Mouse (Mus musculus) limb, embryonic 11.5 days (tissue): ENCODE measurements at regions not wholly inside any gene's neighbourhood (a gene's known extent, or its start where the extent isn't known, plus 50 kb on each side); places are given as distances from the start of the nearest gene placed in this dataset.
A peak's percentile ranks its signal among the peaks of the same experiment; 100 is the strongest.

Experiments used
- ATAC-seq: fragments of 200-750 bp; cut with Nextera tagmentation; 2 replicates; pipeline ENCODE4 v1.8.0; 2017; ENCODE audit warnings: low read depth; ENCODE audit not compliant: insufficient number of reproducible peaks, low FRiP score, low TSS enrichment
- DNase-seq: peaks from one replicate; pipeline ENCODE4 v3.0.0-alpha.2; 2015; ENCODE audit warnings: low spot score
- H3K27ac ChIP-seq: fragments of 300-500 bp; sonication (generic); replicated peaks from 2 replicates; pipeline ENCODE4 v1.5.1; 2014; ENCODE audit warnings: low read depth, mild to moderate bottlenecking, low read length
- H3K27me3 ChIP-seq: fragments of 300-500 bp; sonication (generic); 2 replicates; pipeline ENCODE4 v1.6.1; 2014; ENCODE audit warnings: mild to moderate bottlenecking, low read length, mixed read lengths; ENCODE audit not compliant: control insufficient read depth, insufficient read depth
- H3K36me3 ChIP-seq: fragments of 300-500 bp; sonication (generic); 2 replicates; pipeline ENCODE4 v1.6.1; 2014; ENCODE audit warnings: mild to moderate bottlenecking, low read length, moderate library complexity, mixed read lengths; ENCODE audit not compliant: control insufficient read depth, insufficient read depth
- H3K4me1 ChIP-seq: fragments of 300-500 bp; sonication (generic); 2 replicates; pipeline ENCODE4 v1.6.1; 2014; ENCODE audit warnings: low read length, mixed read lengths; ENCODE audit not compliant: control insufficient read depth, insufficient read depth
- H3K4me2 ChIP-seq: fragments of 300-500 bp; sonication (generic); 2 replicates; pipeline ENCODE4 v1.6.1; 2014; ENCODE audit warnings: low read depth, mild to moderate bottlenecking, moderate library complexity; ENCODE audit not compliant: severe bottlenecking
- H3K4me3 ChIP-seq: fragments of 300-500 bp; sonication (generic); 2 replicates; pipeline ENCODE4 v1.5.1; 2014; ENCODE audit warnings: low read depth, low read length
- H3K9ac ChIP-seq: fragments of 300-500 bp; sonication (generic); 2 replicates; pipeline ENCODE4 v1.6.1; 2014; ENCODE audit warnings: mild to moderate bottlenecking, low read length
- H3K9me3 ChIP-seq: fragments of 300-500 bp; sonication (generic); 2 replicates; pipeline ENCODE4 v1.6.1; 2016; ENCODE audit warnings: low read length; ENCODE audit not compliant: control insufficient read depth
- whole genome bisulfite sequencing: fragments of 180-500 bp; shearing (Covaris S2); extraction: QIAGEN DNeasy Blood & Tissue Kit; methylation state at CpG from one replicate; pipeline ENCODE4 v1.1.7; 2014; 5-methylcytosine and 5-hydroxymethylcytosine counted together

- Histone ChIP-seq H3K4me2 (no peak overlapping the region), H3K4me3 (no peak overlapping the region), H3K36me3 (no peaks in the 10 kb centered on the region), H3K4me1 (peaks cover 4% of the 10 kb centered on the region; the same call in 1 of the 2 replicates), H3K27me3 (no peaks in the 10 kb centered on the region), H3K27ac (no peak overlapping the region), H3K9ac (no peak overlapping the region), H3K9me3 (no peaks in the 10 kb centered on the region)
- ATAC-seq (no peak), DNase-seq (no peak)
- WGBS, result 86% methylated on average over 5 of the region's 5 CpGs
These were observed 80.4 kb upstream of the Pmfbp1 start for GRCm38 (mm10) chr8:109413386-109413785.

GRCm38 (mm10) chr8:109415315-109415714, 78.5 kb upstream of the Pmfbp1 start:
- Histone ChIP-seq H3K4me1 (peaks cover 4% of the 10 kb centered on the region; the same call in 1 of the 2 replicates), H3K27me3 (no peaks in the 10 kb centered on the region), H3K27ac (no peak overlapping the region), H3K4me2 (no peak overlapping the region), H3K9ac (no peak overlapping the region), H3K36me3 (no peaks in the 10 kb centered on the region), H3K9me3 (no peaks in the 10 kb centered on the region), H3K4me3 (no peak overlapping the region)
- ATAC-seq (no peak), DNase-seq (no peak)
- WGBS, result 64% methylated on average over 4 of the region's 4 CpGs

- no peak for ATAC-seq
- Histone ChIP-seq H3K9me3 (no peaks in the 10 kb centered on the region), H3K4me2 (no peak overlapping the region), H3K9ac (no peak overlapping the region), H3K4me3 (no peak overlapping the region), H3K4me1 (peaks cover 4% of the 10 kb centered on the region; the same call in 1 of the 2 replicates), H3K36me3 (no peaks in the 10 kb centered on the region), H3K27me3 (no peaks in the 10 kb centered on the region), H3K27ac (no peak overlapping the region)
- 83% methylated on average over 11 of the region's 11 CpGs for WGBS
- DNase-seq, result no peak
These were observed 77.9 kb upstream of the Pmfbp1 start for GRCm38 (mm10) chr8:109415906-109416305.

- no peak for ATAC-seq
- WGBS, result 77% methylated on average over 17 of the region's 17 CpGs
- H3K4me3 ChIP-seq, result no peak overlapping the region
- no peak overlapping the region for H3K4me2 ChIP-seq
- H3K27me3 ChIP-seq, result no peaks in the 10 kb centered on the region
- no peak overlapping the region for H3K27ac ChIP-seq
- no peak overlapping the region for H3K9ac ChIP-seq
- H3K9me3 ChIP-seq, result no peaks in the 10 kb centered on the region
- no peaks in the 10 kb centered on the region for H3K36me3 ChIP-seq
- H3K4me1 ChIP-seq, result peaks cover 4% of the 10 kb centered on the region; the same call in 1 of the 2 replicates
- DNase-seq, result no peak
These were observed 77.3 kb upstream of the Pmfbp1 start for GRCm38 (mm10) chr8:109416327-109417100.

- H3K36me3 ChIP-seq, result no peaks in the 10 kb centered on the region
- WGBS, result 45% methylated on average over 5 of the region's 5 CpGs
- H3K27ac ChIP-seq, result no peak overlapping the region
- peaks cover 4% of the 10 kb centered on the region; the same call in 1 of the 2 replicates for H3K4me1 ChIP-seq
- no peak overlapping the region for H3K4me2 ChIP-seq
- ATAC-seq (no peak), DNase-seq (peak; percentile 67)
- H3K9me3 ChIP-seq, result no peaks in the 10 kb centered on the region
- H3K9ac ChIP-seq, result no peak overlapping the region
- H3K4me3 ChIP-seq, result no peak overlapping the region
- no peaks in the 10 kb centered on the region for H3K27me3 ChIP-seq
These were observed 76.6 kb upstream of the Pmfbp1 start for GRCm38 (mm10) chr8:109417222-109417621.

- Histone ChIP-seq H3K36me3 (no peaks in the 10 kb centered on the region), H3K9ac (no peak overlapping the region), H3K4me2 (no peak overlapping the region), H3K9me3 (no peaks in the 10 kb centered on the region), H3K4me1 (peaks cover 4% of the 10 kb centered on the region; the same call in 1 of the 2 replicates), H3K27me3 (no peaks in the 10 kb centered on the region), H3K4me3 (no peak overlapping the region), H3K27ac (no peak overlapping the region)
- DNase-seq (no peak), ATAC-seq (no peak)
- WGBS, result 42% methylated on average over 12 of the region's 12 CpGs
These were observed 75.9 kb upstream of the Pmfbp1 start for GRCm38 (mm10) chr8:109417971-109418370.

GRCm38 (mm10) chr8:109419029-109419596, 74.7 kb upstream of the Pmfbp1 start:
- H3K27ac ChIP-seq, result no peak overlapping the region
- no peak for DNase-seq

GRCm38 (mm10) chr8:109424004-109424403, 69.8 kb upstream of the Pmfbp1 start:
- WGBS, result 70% methylated on average over 5 of the region's 5 CpGs
- H3K4me1 ChIP-seq, result no peaks in the 10 kb centered on the region
- ATAC-seq (no peak), DNase-seq (no peak)
- no peak overlapping the region for H3K4me3 ChIP-seq
- no peak overlapping the region for H3K4me2 ChIP-seq
- H3K27ac ChIP-seq, result no peak overlapping the region
- H3K9me3 ChIP-seq, result no peaks in the 10 kb centered on the region
- H3K36me3 ChIP-seq, result no peaks in the 10 kb centered on the region
- H3K9ac ChIP-seq, result no peak overlapping the region
- no peaks in the 10 kb centered on the region for H3K27me3 ChIP-seq

More at GRCm38 (mm10) chr8:109419029-109419596, 74.7 kb upstream of the Pmfbp1 start:
- H3K4me3 ChIP-seq, result no peak overlapping the region
- H3K9me3 ChIP-seq, result no peaks in the 10 kb centered on the region
- ATAC-seq, result no peak
- H3K9ac ChIP-seq, result no peak overlapping the region
- no peak overlapping the region for H3K4me2 ChIP-seq
- no peaks in the 10 kb centered on the region for H3K36me3 ChIP-seq
- H3K4me1 ChIP-seq, result peaks cover 4% of the 10 kb centered on the region; the same call in 1 of the 2 replicates
- 68% methylated on average over 4 of the region's 4 CpGs for WGBS
- no peaks in the 10 kb centered on the region for H3K27me3 ChIP-seq
